Mouse (Mus musculus): ENCODE measurements around the gene Ecd. TPM values are rescaled to one million over a fixed set of nuclear protein-coding genes. Genes with fewer than 3 reads are reported as not detected.
A peak's percentile ranks its signal among the peaks of the same experiment; 100 is the strongest.

Gene Ecd
- total and polyA plus RNA-seq, 3 experiments, result 64.9 to 72.2 TPM; not detected in 1

DNA sequence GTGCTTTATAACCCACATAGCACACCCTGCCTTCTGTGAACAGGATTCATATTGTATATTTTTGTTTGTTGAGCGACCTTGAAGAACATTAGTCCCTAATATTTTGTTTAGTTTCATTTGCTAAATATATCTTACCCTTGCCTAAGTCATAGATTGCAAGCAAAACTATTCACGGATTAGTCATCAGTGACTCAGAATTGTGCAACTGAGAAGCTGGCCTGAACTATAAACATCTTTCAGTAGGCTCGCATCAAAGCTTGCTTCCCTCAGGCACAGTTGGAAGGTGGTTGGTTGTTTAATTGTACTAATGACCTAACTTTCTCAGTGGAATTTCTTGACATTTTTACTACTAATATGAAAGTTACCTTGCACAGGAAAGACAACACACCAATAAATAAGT, 49.8 kb downstream of the Ecd start:
- H3K9me3 ChIP-seq (replicated peaks; ENCODE audit: insufficient read depth, low read length), result no peaks in the 10 kb centered on the region
- H3K4me3 ChIP-seq (ENCODE audit: control insufficient read depth in 1 of 2, insufficient read depth in 1 of 2, low read depth in 2 of 2, low read length in 2 of 2), result no peak overlapping the region
- H3K36me3 ChIP-seq (ENCODE audit: control insufficient read depth in 1 of 2, insufficient read depth in 2 of 2, low read length in 2 of 2), result peaks cover 0 to 5% of the 10 kb centered on the region in 2 experiments; a peak in 1 of 4 replicates
- DNase-seq (ENCODE audit: low read depth, low spot score), result peak; percentile 19
- no peak overlapping the region for H3K9ac ChIP-seq (ENCODE audit: control insufficient read depth, low read depth, low read length, poor library complexity, severe bottlenecking)
- TF ChIP-seq RCOR1 (IDR thresholded peaks at IDR 0.05; ENCODE audit: low read depth, low read length) (no peak), RAD21 (IDR thresholded peaks at IDR 0.05; ENCODE audit: low read depth, low read length) (no peak), GATA1 (IDR thresholded peaks at IDR 0.05; ENCODE audit: low read depth, low read length) (no peak), BHLHE40 (IDR thresholded peaks at IDR 0.05; ENCODE audit: borderline replicate concordance, low read depth, low read length) (no peak)
- no peaks in the 10 kb centered on the region; a peak in 1 of 4 replicates for H3K4me1 ChIP-seq (ENCODE audit: control insufficient read depth in 1 of 2, insufficient read depth in 2 of 2, low read length in 2 of 2)
- no peak overlapping the region for H3K27ac ChIP-seq (ENCODE audit: control insufficient read depth, low read depth, low read length)
- H3K79me2 ChIP-seq (ENCODE audit: control insufficient read depth, insufficient read depth, low read length, poor library complexity), result 0 out of 2 replicates have a peak, but pooled peaks cover 3% of the 10 kb centered on the region
- H3K27me3 ChIP-seq (ENCODE audit: control insufficient read depth in 1 of 2, insufficient read depth in 2 of 2, low read length in 2 of 2), result no peaks in the 10 kb centered on the region

GRCm38 (mm10) chr14:20297616-20298015, 50.3 kb downstream of the Ecd start:
- TF ChIP-seq MYC (IDR thresholded peaks at IDR 0.05; ENCODE audit: low read depth, low read length) (no peak), CHD2 (IDR thresholded peaks at IDR 0.05; ENCODE audit: low read length) (no peak), HCFC1 (IDR thresholded peaks at IDR 0.05; ENCODE audit: low read depth, low read length) (no peak), TAL1 (IDR thresholded peaks at IDR 0.05; ENCODE audit: low read length) (no peak), RAD21 (IDR thresholded peaks at IDR 0.05; ENCODE audit: low read depth, low read length) (no peak)
- Histone ChIP-seq H3K79me2 (ENCODE audit: control insufficient read depth, insufficient read depth, low read length, poor library complexity) (0 out of 2 replicates have a peak, but pooled peaks cover 3% of the 10 kb centered on the region), H3K4me1 (ENCODE audit: control insufficient read depth in 1 of 2, insufficient read depth in 2 of 2, low read length in 2 of 2) (no peaks in the 10 kb centered on the region; a peak in 1 of 4 replicates), H3K27ac (ENCODE audit: control insufficient read depth, low read depth, low read length) (no peak overlapping the region), H3K9me3 (replicated peaks; ENCODE audit: insufficient read depth, low read length) (no peaks in the 10 kb centered on the region), H3K4me3 (ENCODE audit: control insufficient read depth in 1 of 2, insufficient read depth in 1 of 2, low read depth in 2 of 2, low read length in 2 of 2) (no peak overlapping the region), H3K36me3 (ENCODE audit: control insufficient read depth in 1 of 2, insufficient read depth in 2 of 2, low read length in 2 of 2) (peaks cover 0 to 5% of the 10 kb centered on the region in 2 experiments; a peak in 1 of 4 replicates), H3K27me3 (ENCODE audit: control insufficient read depth in 1 of 2, insufficient read depth in 2 of 2, low read length in 2 of 2) (no peaks in the 10 kb centered on the region), H3K9ac (ENCODE audit: control insufficient read depth, low read depth, low read length, poor library complexity, severe bottlenecking) (no peak overlapping the region)
- no peak for DNase-seq (ENCODE audit: low read depth, low spot score)

- no peak for DNase-seq (ENCODE audit: low read depth, low spot score)
- Histone ChIP-seq H3K9me3 (replicated peaks; ENCODE audit: insufficient read depth, low read length) (no peaks in the 10 kb centered on the region), H3K27ac (ENCODE audit: control insufficient read depth, low read depth, low read length) (no peak overlapping the region), H3K9ac (ENCODE audit: control insufficient read depth, low read depth, low read length, poor library complexity, severe bottlenecking) (peak overlapping the region; percentile 70), H3K4me3 (ENCODE audit: control insufficient read depth in 1 of 2, insufficient read depth in 1 of 2, low read depth in 2 of 2, low read length in 2 of 2) (peak overlapping the region; percentile 69 to 91), H3K27me3 (ENCODE audit: control insufficient read depth in 1 of 2, insufficient read depth in 2 of 2, low read length in 2 of 2) (no peaks in the 10 kb centered on the region), H3K36me3 (ENCODE audit: control insufficient read depth in 1 of 2, insufficient read depth in 2 of 2, low read length in 2 of 2) (peaks cover 0 to 5% of the 10 kb centered on the region in 2 experiments; a peak in 1 of 4 replicates), H3K79me2 (ENCODE audit: control insufficient read depth, insufficient read depth, low read length, poor library complexity) (0 out of 2 replicates have a peak, but pooled peaks cover 3% of the 10 kb centered on the region), H3K4me1 (ENCODE audit: control insufficient read depth in 1 of 2, insufficient read depth in 2 of 2, low read length in 2 of 2) (peaks cover 0 to 3% of the 10 kb centered on the region in 2 experiments; a peak in 1 of 4 replicates)
- no peak for TF ChIP-seq NRF1 (IDR thresholded peaks at IDR 0.05; ENCODE audit: insufficient read depth, low read depth, low read length, poor library complexity, severe bottlenecking)
- TF ChIP-seq ZMIZ1 (IDR thresholded peaks at IDR 0.05; ENCODE audit: low read depth, low read length), result no peak
- TF ChIP-seq SMC3 (IDR thresholded peaks at IDR 0.05; ENCODE audit: low read depth, low read length), result no peak
- TF ChIP-seq HCFC1 (IDR thresholded peaks at IDR 0.05; ENCODE audit: low read depth, low read length), result no peak
- no peak for TF ChIP-seq RAD21 (IDR thresholded peaks at IDR 0.05; ENCODE audit: low read depth, low read length)
- TF ChIP-seq E2F4 (IDR thresholded peaks at IDR 0.05; ENCODE audit: borderline replicate concordance, low read depth, low read length), result no peak
- TF ChIP-seq UBTF (IDR thresholded peaks at IDR 0.05; ENCODE audit: borderline replicate concordance, insufficient read depth, low read depth, low read length), result no peak
- no peak for TF ChIP-seq MAZ (IDR thresholded peaks at IDR 0.05; ENCODE audit: low read depth, low read length)
- TF ChIP-seq GATA1 (IDR thresholded peaks at IDR 0.05; ENCODE audit: low read depth, low read length), result no peak
- TF ChIP-seq CHD2 (IDR thresholded peaks at IDR 0.05; ENCODE audit: low read length), result no peak
- no peak for TF ChIP-seq POLR2A (IDR thresholded peaks at IDR 0.05; ENCODE audit: control insufficient read depth in 1 of 2, insufficient read depth in 1 of 2, low read depth in 1 of 2, low read length in 2 of 2, poor library complexity in 1 of 2)
Measured at GRCm38 (mm10) chr14:20294947-20295346, 53.0 kb downstream of the Ecd start.
